Mouse (Mus musculus) neural tube, embryonic 12.5 days (tissue): ENCODE measurements at regions not wholly inside any gene's neighbourhood (a gene's known extent, or its start where the extent isn't known, plus 50 kb on each side); places are given as distances from the start of the nearest gene placed in this dataset.

Source experiments
- ATAC-seq: fragments of 200-750 bp; cut with Nextera tagmentation; 2 replicates; pipeline ENCODE4 v1.8.0; 2017; ENCODE audit warnings: low read depth, mild to moderate bottlenecking, moderate TSS enrichment, moderate library complexity; ENCODE audit not compliant: low FRiP score
- H3K27ac ChIP-seq: fragments of 300-500 bp; sonication (generic); 2 replicates; pipeline ENCODE4 v1.5.1; 2016
- H3K27me3 ChIP-seq: fragments of 300-500 bp; sonication (generic); replicated peaks from 2 replicates; pipeline ENCODE4 v1.6.1; 2016; ENCODE audit warnings: mild to moderate bottlenecking
- H3K36me3 ChIP-seq: fragments of 300-500 bp; sonication (generic); 2 replicates; pipeline ENCODE4 v1.6.1; 2016; ENCODE audit warnings: mild to moderate bottlenecking
- H3K4me1 ChIP-seq: fragments of 300-500 bp; sonication (generic); 2 replicates; pipeline ENCODE4 v1.6.1; 2016
- H3K4me2 ChIP-seq: fragments of 300-500 bp; sonication (generic); replicated peaks from 2 replicates; pipeline ENCODE4 v1.6.1; 2016; ENCODE audit warnings: mild to moderate bottlenecking
- H3K4me3 ChIP-seq: fragments of 300-500 bp; sonication (generic); 2 replicates; pipeline ENCODE4 v1.5.1; 2016
- H3K9ac ChIP-seq: fragments of 300-500 bp; sonication (generic); 2 replicates; pipeline ENCODE4 v1.6.1; 2016; ENCODE audit warnings: mild to moderate bottlenecking
- H3K9me3 ChIP-seq: fragments of 300-500 bp; sonication (generic); 2 replicates; pipeline ENCODE4 v1.6.1; 2016; ENCODE audit warnings: mild to moderate bottlenecking
- WGBS: fragments of 180-500 bp; shearing (Covaris S2); methylation state at CpG from one replicate; pipeline ENCODE4 v1.1.7; 2016; 5-methylcytosine and 5-hydroxymethylcytosine counted together

DNA sequence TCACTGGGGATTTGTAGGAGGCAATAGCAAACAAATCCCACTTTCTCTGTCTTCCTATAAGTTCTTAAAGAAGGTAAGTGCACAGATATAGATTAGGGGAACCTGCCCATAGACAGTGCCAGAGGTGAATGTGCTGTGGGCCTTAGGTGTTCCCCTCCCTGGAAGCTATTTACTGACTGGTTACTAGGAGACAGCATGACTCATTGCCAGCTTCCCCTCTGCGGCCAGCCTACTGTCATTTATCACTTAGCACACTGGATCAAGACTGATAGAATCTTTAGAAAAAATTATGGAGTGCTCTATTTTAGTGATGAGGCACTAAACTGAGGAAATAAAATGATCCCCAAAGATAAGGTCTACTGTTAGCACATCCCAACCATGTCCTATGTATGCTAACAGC, 187.3 kb upstream of the Nrp1 start:
- 38% methylated on average over 1 of the region's 1 CpGs for WGBS
- Histone ChIP-seq H3K36me3 (no peaks in the 10 kb centered on the region), H3K4me2 (no peak overlapping the region), H3K4me3 (no peak overlapping the region), H3K9me3 (no peaks in the 10 kb centered on the region), H3K4me1 (no peaks in the 10 kb centered on the region; the same call in 1 of the 2 replicates), H3K27ac (no peak overlapping the region), H3K27me3 (no peaks in the 10 kb centered on the region), H3K9ac (no peak overlapping the region)
- no peak for ATAC-seq

GRCm38 (mm10) chr8:128180214-128180613, 178.2 kb upstream of the Nrp1 start:
- Histone ChIP-seq H3K4me1 (peaks cover 5% of the 10 kb centered on the region), H3K36me3 (no peaks in the 10 kb centered on the region), H3K4me2 (no peak overlapping the region), H3K4me3 (no peak overlapping the region), H3K27me3 (no peaks in the 10 kb centered on the region), H3K27ac (no peak overlapping the region), H3K9me3 (no peaks in the 10 kb centered on the region), H3K9ac (no peak overlapping the region)
- ATAC-seq, result no peak
- WGBS, result 67% methylated on average over 5 of the region's 5 CpGs

DNA sequence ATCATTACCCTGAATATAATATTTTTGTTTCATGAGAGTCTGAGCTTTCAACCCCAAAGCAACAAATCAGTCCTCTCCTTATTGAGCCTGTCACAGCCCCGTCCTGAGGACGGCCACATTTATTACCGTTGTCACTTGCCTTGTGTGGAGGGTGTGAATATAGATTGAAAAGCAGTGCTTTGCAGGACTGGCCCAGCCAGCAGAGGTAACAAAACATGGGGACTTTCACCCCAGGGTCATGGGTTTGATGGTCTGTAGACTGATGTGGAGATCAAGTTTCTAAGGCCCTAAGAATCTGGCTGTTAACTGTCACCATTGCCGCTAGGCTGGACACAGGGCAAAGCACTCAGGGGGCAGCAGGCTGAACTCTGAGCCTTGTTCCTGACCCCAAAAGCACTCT, 175.3 kb upstream of the Nrp1 start:
- H3K4me2 ChIP-seq, result no peak overlapping the region
- peaks cover 5% of the 10 kb centered on the region for H3K4me1 ChIP-seq
- no peak overlapping the region for H3K27ac ChIP-seq
- H3K36me3 ChIP-seq, result no peaks in the 10 kb centered on the region
- no peaks in the 10 kb centered on the region for H3K9me3 ChIP-seq
- H3K27me3 ChIP-seq, result no peaks in the 10 kb centered on the region
- no peak overlapping the region for H3K4me3 ChIP-seq
- 8% methylated on average over 4 of the region's 4 CpGs for WGBS
- no peak for ATAC-seq
- no peak overlapping the region for H3K9ac ChIP-seq

GRCm38 (mm10) chr8:128188321-128188720, 170.1 kb upstream of the Nrp1 start:
- Histone ChIP-seq H3K9me3 (no peaks in the 10 kb centered on the region), H3K36me3 (no peaks in the 10 kb centered on the region), H3K4me2 (no peak overlapping the region), H3K27me3 (no peaks in the 10 kb centered on the region), H3K9ac (no peak overlapping the region), H3K4me1 (peaks cover under 1% of the 10 kb centered on the region; the same call in 1 of the 2 replicates), H3K4me3 (no peak overlapping the region), H3K27ac (no peak overlapping the region)
- WGBS, result 81% methylated on average over 6 of the region's 6 CpGs
- ATAC-seq, result no peak

GRCm38 (mm10) chr8:128193293-128193887, 165.0 kb upstream of the Nrp1 start:
- Histone ChIP-seq H3K36me3 (no peaks in the 10 kb centered on the region), H3K27me3 (no peaks in the 10 kb centered on the region), H3K27ac (no peak overlapping the region), H3K4me3 (no peak overlapping the region), H3K9ac (no peak overlapping the region), H3K9me3 (no peaks in the 10 kb centered on the region), H3K4me2 (no peak overlapping the region), H3K4me1 (no peaks in the 10 kb centered on the region)
- WGBS, result 79% methylated on average over 3 of the region's 3 CpGs
- no peak for ATAC-seq

- 89% methylated on average over 1 of the region's 1 CpGs for WGBS
- H3K4me2 ChIP-seq, result no peak overlapping the region
- H3K4me1 ChIP-seq, result no peaks in the 10 kb centered on the region
- no peak overlapping the region for H3K4me3 ChIP-seq
- H3K27ac ChIP-seq, result no peak overlapping the region
- ATAC-seq, result no peak
- no peaks in the 10 kb centered on the region for H3K27me3 ChIP-seq
- no peak overlapping the region for H3K9ac ChIP-seq
- H3K36me3 ChIP-seq, result no peaks in the 10 kb centered on the region
- no peaks in the 10 kb centered on the region for H3K9me3 ChIP-seq
These were observed 157.6 kb upstream of the Nrp1 start for GRCm38 (mm10) chr8:128200815-128201214.

DNA sequence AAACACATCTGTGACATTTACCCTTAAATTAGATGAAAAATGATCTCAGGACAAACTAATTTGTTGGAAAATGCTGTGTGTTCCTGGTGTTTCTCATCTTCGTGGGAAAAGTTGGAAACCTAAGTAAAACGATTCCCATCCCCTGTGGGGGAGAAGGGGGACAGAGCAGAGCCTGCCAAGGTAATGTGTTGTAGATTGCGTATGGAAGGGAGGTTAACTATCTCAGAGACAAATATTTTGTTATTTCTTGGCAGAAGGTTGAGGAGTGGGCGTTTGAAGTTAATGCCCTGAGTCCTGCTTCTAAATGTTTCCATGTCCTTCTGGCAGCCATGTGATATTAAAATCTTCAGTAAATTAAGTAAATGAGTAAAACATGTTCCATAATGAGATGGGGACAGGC, 156.8 kb upstream of the Nrp1 start:
- Histone ChIP-seq H3K4me2 (no peak overlapping the region), H3K36me3 (no peaks in the 10 kb centered on the region), H3K27ac (no peak overlapping the region), H3K4me3 (no peak overlapping the region), H3K9ac (no peak overlapping the region), H3K9me3 (no peaks in the 10 kb centered on the region), H3K27me3 (no peaks in the 10 kb centered on the region), H3K4me1 (no peaks in the 10 kb centered on the region)
- ATAC-seq, result no peak
- WGBS, result 82% methylated on average over 4 of the region's 4 CpGs

- H3K9ac ChIP-seq, result no peak overlapping the region
These were observed 156.1 kb upstream of the Nrp1 start for GRCm38 (mm10) chr8:128202158-128202886.

DNA sequence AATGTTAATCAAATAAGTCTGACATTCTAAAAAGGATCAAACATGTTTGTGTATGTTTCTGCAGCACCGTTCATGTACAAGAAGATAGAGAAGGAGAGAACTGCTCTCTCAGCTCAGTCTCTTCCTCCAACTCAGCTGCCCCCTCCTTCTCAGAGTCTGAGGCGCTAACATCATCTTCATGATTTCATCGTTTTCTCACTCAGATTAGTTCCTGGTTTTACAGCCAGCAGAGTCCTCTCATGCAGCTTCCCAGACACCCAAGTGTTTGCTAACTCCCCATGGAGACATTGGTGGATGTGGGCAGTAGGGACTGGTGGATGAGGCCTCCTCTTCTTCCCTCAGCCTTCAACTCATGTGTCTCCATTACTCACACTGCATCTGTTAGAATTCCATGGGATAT, 153.6 kb upstream of the Nrp1 start:
- no peak overlapping the region for H3K4me2 ChIP-seq
- no peaks in the 10 kb centered on the region for H3K9me3 ChIP-seq
- no peak overlapping the region for H3K9ac ChIP-seq
- WGBS, result 87% methylated on average over 3 of the region's 3 CpGs
- H3K4me3 ChIP-seq, result no peak overlapping the region
- H3K27ac ChIP-seq, result no peak overlapping the region
- ATAC-seq, result no peak
- H3K27me3 ChIP-seq, result no peaks in the 10 kb centered on the region
- no peaks in the 10 kb centered on the region for H3K36me3 ChIP-seq
- no peaks in the 10 kb centered on the region for H3K4me1 ChIP-seq

More at GRCm38 (mm10) chr8:128202158-128202886, 156.1 kb upstream of the Nrp1 start:
- Histone ChIP-seq H3K4me2 (no peak overlapping the region), H3K4me1 (no peaks in the 10 kb centered on the region), H3K9me3 (no peaks in the 10 kb centered on the region), H3K36me3 (no peaks in the 10 kb centered on the region), H3K27ac (no peak overlapping the region), H3K4me3 (no peak overlapping the region), H3K27me3 (no peaks in the 10 kb centered on the region)
- 83% methylated on average over 4 of the region's 4 CpGs for WGBS
- ATAC-seq, result no peak

- Histone ChIP-seq H3K27ac (no peak overlapping the region), H3K9ac (no peak overlapping the region), H3K4me1 (no peaks in the 10 kb centered on the region), H3K36me3 (no peaks in the 10 kb centered on the region), H3K9me3 (no peaks in the 10 kb centered on the region), H3K4me2 (no peak overlapping the region), H3K4me3 (no peak overlapping the region), H3K27me3 (no peaks in the 10 kb centered on the region)
- no peak for ATAC-seq
These were observed 151.3 kb upstream of the Nrp1 start for GRCm38 (mm10) chr8:128207138-128207537.

GRCm38 (mm10) chr8:128210761-128211160, 147.6 kb upstream of the Nrp1 start:
- no peak overlapping the region for H3K27ac ChIP-seq
- ATAC-seq, result no peak
- H3K9ac ChIP-seq, result no peak overlapping the region
- no peaks in the 10 kb centered on the region for H3K9me3 ChIP-seq
- no peaks in the 10 kb centered on the region for H3K27me3 ChIP-seq
- H3K4me1 ChIP-seq, result no peaks in the 10 kb centered on the region
- WGBS, result 81% methylated on average over 5 of the region's 5 CpGs
- H3K4me3 ChIP-seq, result no peak overlapping the region
- H3K4me2 ChIP-seq, result no peak overlapping the region
- no peaks in the 10 kb centered on the region for H3K36me3 ChIP-seq

GRCm38 (mm10) chr8:128212223-128212622, 146.2 kb upstream of the Nrp1 start:
- 86% methylated on average over 3 of the region's 3 CpGs for WGBS
- H3K4me2 ChIP-seq, result no peak overlapping the region
- H3K4me1 ChIP-seq, result no peaks in the 10 kb centered on the region
- no peak for ATAC-seq
- no peak overlapping the region for H3K9ac ChIP-seq
- no peaks in the 10 kb centered on the region for H3K9me3 ChIP-seq
- no peak overlapping the region for H3K27ac ChIP-seq
- no peaks in the 10 kb centered on the region for H3K36me3 ChIP-seq
- no peak overlapping the region for H3K4me3 ChIP-seq
- H3K27me3 ChIP-seq, result no peaks in the 10 kb centered on the region

GRCm38 (mm10) chr8:128214256-128214655, 144.1 kb upstream of the Nrp1 start:
- no peaks in the 10 kb centered on the region for H3K9me3 ChIP-seq
- no peak overlapping the region for H3K9ac ChIP-seq
- H3K4me1 ChIP-seq, result no peaks in the 10 kb centered on the region
- 85% methylated on average over 2 of the region's 2 CpGs for WGBS
- no peaks in the 10 kb centered on the region for H3K27me3 ChIP-seq
- no peaks in the 10 kb centered on the region for H3K36me3 ChIP-seq
- no peak overlapping the region for H3K4me2 ChIP-seq
- no peak overlapping the region for H3K27ac ChIP-seq
- no peak for ATAC-seq
- H3K4me3 ChIP-seq, result no peak overlapping the region
